Mouse (Mus musculus) heart, postnatal 0 days (tissue): ENCODE data around the gene Vmn1r196.

ENCODE experiments used
- CTCF ChIP-seq: IDR thresholded peaks from 2 replicates; pipeline ENCODE4 v1.5.1; 2016; ENCODE audit warnings: antibody characterized with exemption, control low read depth, low read depth
- EP300 ChIP-seq: IDR thresholded peaks from 2 replicates; pipeline ENCODE4 v1.6.1; 2016; ENCODE audit warnings: antibody characterized with exemption, low read depth

DNA sequence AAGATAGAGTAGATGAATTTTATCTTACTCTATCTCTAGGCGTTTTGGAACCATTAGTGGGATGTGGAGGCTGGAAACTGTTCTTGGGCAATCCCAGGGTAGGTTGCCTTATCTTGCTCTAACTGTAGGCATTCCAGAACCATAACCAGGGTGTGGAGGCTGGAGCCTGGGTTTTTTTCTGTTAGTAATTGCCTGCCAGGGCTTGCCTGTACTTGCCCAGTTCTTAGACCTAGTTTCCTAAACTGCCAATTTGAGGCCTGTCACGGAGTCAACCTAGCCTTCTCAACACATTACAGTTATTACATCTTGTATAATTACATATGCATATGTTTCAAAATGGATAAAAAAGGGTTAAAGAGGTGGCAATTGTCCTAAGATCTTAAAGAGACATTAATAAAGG, 27.6 kb downstream of the Vmn1r196 start:
- TF ChIP-seq CTCF (no peak), EP300 (no peak)
